Mouse (Mus musculus) heart, embryonic 12.5 days (tissue): ENCODE measurements around the gene Acaca. TPM values are rescaled to one million over a fixed set of nuclear protein-coding genes. Genes with fewer than 3 reads are reported as not detected.

Experiments used
- ATAC-seq: fragments of 200-750 bp; cut with Nextera tagmentation; 2 replicates; pipeline ENCODE4 v1.8.0; 2017; ENCODE audit warnings: moderate TSS enrichment, moderate library complexity; ENCODE audit not compliant: insufficient number of reproducible peaks, low FRiP score
- H3K27ac ChIP-seq: fragments of 300-500 bp; sonication (generic); 2 replicates; pipeline ENCODE4 v1.5.1; 2016; ENCODE audit warnings: mild to moderate bottlenecking, moderate library complexity; ENCODE audit not compliant: poor library complexity, severe bottlenecking
- H3K27me3 ChIP-seq: fragments of 300-500 bp; sonication (generic); replicated peaks from 2 replicates; pipeline ENCODE4 v1.6.1; 2016; ENCODE audit warnings: mild to moderate bottlenecking, moderate library complexity
- H3K36me3 ChIP-seq: fragments of 300-500 bp; sonication (generic); 2 replicates; pipeline ENCODE4 v1.6.1; 2016; ENCODE audit warnings: mild to moderate bottlenecking, moderate library complexity
- H3K4me1 ChIP-seq: fragments of 300-500 bp; sonication (generic); replicated peaks from 2 replicates; pipeline ENCODE4 v1.6.1; 2016; ENCODE audit warnings: mild to moderate bottlenecking
- H3K4me2 ChIP-seq: fragments of 300-500 bp; sonication (generic); 2 replicates; pipeline ENCODE4 v1.6.1; 2016; ENCODE audit warnings: mild to moderate bottlenecking, moderate library complexity
- H3K4me3 ChIP-seq: fragments of 300-500 bp; sonication (generic); 2 replicates; pipeline ENCODE4 v1.5.1; 2016; ENCODE audit warnings: mild to moderate bottlenecking
- H3K9ac ChIP-seq: fragments of 300-500 bp; sonication (generic); 2 replicates; pipeline ENCODE4 v1.6.1; 2016; ENCODE audit warnings: mild to moderate bottlenecking, moderate library complexity
- H3K9me3 ChIP-seq: fragments of 300-500 bp; sonication (generic); replicated peaks from 2 replicates; pipeline ENCODE4 v1.6.1; 2016; ENCODE audit warnings: mild to moderate bottlenecking, moderate library complexity
- WGBS: fragments of 180-500 bp; shearing (Covaris S2); methylation state at CpG from one replicate; pipeline ENCODE4 v1.1.7; 2016; 5-methylcytosine and 5-hydroxymethylcytosine counted together
- polyA plus RNA-seq: library from polyadenylated mRNA; unstranded; fragments of >200 nt; fragmentation: Nextera tagmentation; extraction: Ambion mirVana; gene quantifications from 2 replicates; pipeline ENCODE4 v1.2.1, GENCODE M21; 2016

Acaca gene
- polyA plus RNA-seq, 1 experiment from 2014 or later = 15.4 TPM

GRCm38 (mm10) chr11:84150884-84151283 lies 21.4 kb downstream of the Acaca start:
- Histone ChIP-seq H3K27ac (no peak overlapping the region), H3K4me1 (no peaks in the 10 kb centered on the region), H3K36me3 (no peaks in the 10 kb centered on the region), H3K4me3 (no peak overlapping the region), H3K4me2 (no peak overlapping the region), H3K9ac (no peak overlapping the region), H3K27me3 (no peaks in the 10 kb centered on the region), H3K9me3 (no peaks in the 10 kb centered on the region)
- no peak for ATAC-seq
- 56% methylated on average over 2 of the region's 2 CpGs for WGBS

DNA sequence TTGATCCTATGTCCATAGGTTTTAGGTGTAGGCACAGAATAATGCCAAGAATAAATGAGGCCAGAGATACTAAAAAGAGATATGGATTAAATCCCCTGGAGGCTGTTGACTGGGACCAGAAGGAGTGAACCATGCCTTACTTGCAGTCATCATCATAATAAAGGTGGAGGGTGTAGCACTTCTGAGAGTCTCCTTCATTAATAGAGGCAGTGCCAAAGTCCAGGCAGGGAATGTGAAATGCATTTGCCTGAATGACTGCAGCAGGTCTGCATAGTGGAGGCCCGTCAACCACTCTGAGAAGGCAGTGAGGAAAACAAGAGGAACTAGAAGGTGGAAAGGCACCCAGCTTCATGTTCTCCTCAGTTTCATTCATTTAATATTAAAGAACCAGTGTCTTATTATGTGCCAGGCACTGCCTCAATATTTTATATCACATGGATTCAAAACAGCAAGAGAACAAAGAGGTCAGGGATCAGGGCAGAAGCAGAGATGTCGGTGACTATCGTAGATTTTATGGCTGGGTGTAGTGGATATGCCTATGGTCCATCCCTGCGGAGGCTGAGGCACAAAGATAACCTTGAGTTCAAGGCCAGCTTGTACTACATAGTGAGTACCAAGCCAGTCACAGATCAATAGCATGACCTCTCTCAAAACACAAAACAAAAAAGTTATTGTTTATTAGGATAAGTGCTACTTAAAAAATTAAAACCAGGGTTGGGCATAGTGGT lies 27.2 kb downstream of the Acaca start:
- H3K4me3 ChIP-seq = no peak overlapping the region
- H3K9me3 ChIP-seq = no peaks in the 10 kb centered on the region
- no peaks in the 10 kb centered on the region for H3K36me3 ChIP-seq
- no peak overlapping the region for H3K9ac ChIP-seq
- no peaks in the 10 kb centered on the region for H3K4me1 ChIP-seq
- no peak overlapping the region for H3K4me2 ChIP-seq
- no peaks in the 10 kb centered on the region for H3K27me3 ChIP-seq
- 90% methylated on average over 4 of the region's 4 CpGs for WGBS
- ATAC-seq = no peak
- no peak overlapping the region for H3K27ac ChIP-seq

DNA sequence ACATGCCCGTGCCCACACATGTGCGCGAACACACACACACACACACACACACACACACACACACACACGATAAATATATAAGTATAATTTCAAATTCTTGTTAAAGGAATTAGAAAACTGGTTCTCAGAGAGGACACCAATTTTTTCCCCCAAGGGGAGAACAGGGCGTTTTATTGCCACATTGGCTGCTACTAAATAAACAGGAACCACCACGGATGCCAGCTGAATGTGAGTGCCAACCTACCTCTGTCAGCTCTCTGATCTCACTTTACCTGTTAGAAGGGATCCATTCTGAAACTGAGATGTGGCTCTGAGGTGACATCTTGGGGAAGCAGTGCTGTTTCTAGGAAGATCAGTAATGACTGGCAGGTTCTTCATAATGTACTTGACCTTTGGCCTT lies 34.7 kb downstream of the Acaca start:
- Histone ChIP-seq H3K4me2 (no peak overlapping the region), H3K4me3 (no peak overlapping the region), H3K9me3 (no peaks in the 10 kb centered on the region), H3K4me1 (no peaks in the 10 kb centered on the region), H3K27ac (no peak overlapping the region), H3K9ac (no peak overlapping the region), H3K27me3 (no peaks in the 10 kb centered on the region), H3K36me3 (no peaks in the 10 kb centered on the region)
- WGBS = 86% methylated on average over 6 of the region's 6 CpGs
- no peak for ATAC-seq

- H3K4me3 ChIP-seq = no peak overlapping the region
- H3K4me2 ChIP-seq = no peak overlapping the region
- no peaks in the 10 kb centered on the region for H3K36me3 ChIP-seq
- no peak overlapping the region for H3K27ac ChIP-seq
- H3K4me1 ChIP-seq = no peaks in the 10 kb centered on the region
- no peak for ATAC-seq
- 64% methylated on average over 4 of the region's 4 CpGs for WGBS
- no peaks in the 10 kb centered on the region for H3K27me3 ChIP-seq
- H3K9ac ChIP-seq = no peak overlapping the region
- H3K9me3 ChIP-seq = no peaks in the 10 kb centered on the region
Measured at GRCm38 (mm10) chr11:84164561-84164960, 35.1 kb downstream of the Acaca start.

DNA sequence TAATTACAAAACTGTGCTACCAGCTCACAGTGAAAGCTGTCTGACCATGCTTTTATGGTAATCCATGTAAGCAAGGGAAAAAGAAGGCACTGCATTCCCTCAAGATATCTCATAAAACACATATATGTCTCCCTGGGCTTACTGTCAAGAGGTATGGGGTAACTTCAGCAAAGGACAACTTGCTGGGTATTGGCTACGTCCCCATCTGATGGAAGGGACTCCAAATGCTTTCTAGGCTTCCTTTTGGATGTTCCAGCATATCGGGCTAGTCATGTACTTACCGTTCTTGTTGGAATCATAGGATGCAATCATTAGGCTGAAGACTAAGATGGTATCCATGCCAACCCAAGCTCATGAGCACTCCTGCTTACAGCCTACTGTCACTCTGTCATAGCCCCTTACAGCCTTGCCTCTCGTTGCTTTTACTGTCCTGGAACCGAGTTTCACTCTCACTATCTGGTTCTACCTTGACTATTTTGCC lies 37.6 kb downstream of the Acaca start, which contains the start of gene Gm11437:
Gene Gm11437, minus strand, starts transcription at position 431 of the 481 bp plus-strand sequence.
- H3K9me3 ChIP-seq = no peaks in the 10 kb centered on the region
- no peaks in the 10 kb centered on the region for H3K27me3 ChIP-seq
- H3K27ac ChIP-seq = no peak within 1 kb of the TSS
- no peaks in the 10 kb centered on the region for H3K4me1 ChIP-seq
- H3K36me3 ChIP-seq = no peaks in the 10 kb centered on the region
- WGBS = 78% methylated on average over 5 of the region's 5 CpGs
- no peak within 1 kb of the TSS for H3K4me3 ChIP-seq
- no peak within 1 kb of the TSS for H3K4me2 ChIP-seq
- H3K9ac ChIP-seq = no peak within 1 kb of the TSS
- no peak for ATAC-seq

GRCm38 (mm10) chr11:84168701-84169288 lies 39.3 kb downstream of the Acaca start:
- H3K36me3 ChIP-seq = no peaks in the 10 kb centered on the region
- H3K9me3 ChIP-seq = no peaks in the 10 kb centered on the region
- 16% methylated on average over 7 of the region's 7 CpGs for WGBS
- H3K4me1 ChIP-seq = peaks cover 7% of the 10 kb centered on the region; the same call in 1 of the 2 replicates
- no peaks in the 10 kb centered on the region for H3K27me3 ChIP-seq
- no peak for ATAC-seq
- 0 out of 2 replicates have a peak overlapping the region, but pooled peaks have one; percentile 21 for H3K4me3 ChIP-seq
- H3K4me2 ChIP-seq = peak overlapping the region; percentile 58
- H3K9ac ChIP-seq = peak overlapping the region; percentile 48; the same call in 1 of the 2 replicates
- H3K27ac ChIP-seq = no peak overlapping the region

DNA sequence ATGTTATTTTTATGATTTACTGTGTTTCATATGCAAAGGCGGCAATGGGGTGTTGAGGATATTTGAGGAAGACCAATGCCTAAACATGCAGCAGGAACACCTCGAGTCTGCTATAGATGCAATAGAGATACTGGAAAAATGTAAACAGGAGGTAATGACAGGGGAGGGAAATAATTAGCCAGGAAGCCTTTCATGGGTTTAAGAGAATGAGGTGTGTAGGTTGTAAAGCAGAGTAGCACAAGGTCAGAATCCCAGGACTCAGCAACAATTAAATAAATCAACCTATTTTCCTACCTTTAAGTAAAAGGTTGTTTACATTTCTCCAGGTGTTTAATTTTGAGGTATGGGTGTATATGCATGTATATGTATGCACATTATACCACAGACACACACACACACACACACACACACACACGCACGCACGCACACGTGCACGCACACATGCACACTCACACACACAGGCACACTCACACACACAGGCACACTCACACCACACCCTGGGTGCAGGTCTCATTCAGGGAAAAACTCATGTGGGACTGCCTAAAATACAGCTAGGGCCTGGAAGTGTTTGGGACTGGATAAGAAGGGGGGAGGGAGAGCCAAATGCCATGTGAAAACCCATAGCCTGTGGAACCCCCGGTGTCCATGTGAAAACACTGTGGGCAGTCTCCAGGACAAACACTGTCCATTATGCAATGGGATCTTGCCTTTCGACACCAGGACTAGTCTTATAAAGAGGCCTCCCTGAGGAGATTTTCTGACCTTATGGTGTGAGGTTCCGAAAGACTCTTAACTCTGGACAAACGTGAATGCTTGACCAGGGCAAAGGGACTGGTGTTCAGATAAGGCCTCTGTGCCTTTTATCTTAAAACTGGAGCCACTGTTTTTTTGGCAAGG lies 43.3 kb downstream of the Acaca start:
- 59% methylated on average over 11 of the region's 11 CpGs for WGBS
- H3K36me3 ChIP-seq = no peaks in the 10 kb centered on the region
- no peak overlapping the region for H3K27ac ChIP-seq
- no peaks in the 10 kb centered on the region for H3K9me3 ChIP-seq
- no peak for ATAC-seq
- no peaks in the 10 kb centered on the region for H3K27me3 ChIP-seq
- H3K4me2 ChIP-seq = no peak overlapping the region
- peaks cover 7% of the 10 kb centered on the region; the same call in 1 of the 2 replicates for H3K4me1 ChIP-seq
- H3K9ac ChIP-seq = no peak overlapping the region; the same call in 1 of the 2 replicates
- no peak overlapping the region for H3K4me3 ChIP-seq

DNA sequence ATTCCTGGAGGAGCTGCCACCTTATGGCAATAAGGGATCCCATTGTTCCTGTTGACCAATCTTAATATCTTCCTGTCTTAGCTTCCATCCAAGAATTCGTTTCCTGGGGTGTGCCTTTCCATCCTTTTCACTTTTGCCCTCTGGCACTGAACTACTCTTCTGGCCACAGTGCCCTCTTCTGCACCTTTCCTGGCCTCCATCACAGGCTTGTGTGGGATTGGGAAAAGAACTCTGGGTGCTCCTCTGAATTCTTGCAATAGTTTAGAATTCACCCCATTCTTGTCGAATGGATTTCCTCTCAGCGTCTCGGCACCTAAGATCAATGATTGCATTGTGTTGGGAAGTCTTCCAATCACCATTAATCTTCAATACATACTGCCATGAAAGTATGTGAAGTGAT lies 49.1 kb downstream of the Acaca start:
- Histone ChIP-seq H3K9me3 (no peaks in the 10 kb centered on the region), H3K4me1 (peaks cover 14% of the 10 kb centered on the region), H3K27me3 (no peaks in the 10 kb centered on the region), H3K4me3 (peak overlapping the region; percentile 78; the same call in 1 of the 2 replicates), H3K27ac (no peak overlapping the region; the same call in 1 of the 2 replicates), H3K4me2 (peak overlapping the region; percentile 81), H3K36me3 (no peaks in the 10 kb centered on the region), H3K9ac (peak overlapping the region; percentile 74)
- no peak for ATAC-seq
- 38% methylated on average over 4 of the region's 4 CpGs for WGBS

DNA sequence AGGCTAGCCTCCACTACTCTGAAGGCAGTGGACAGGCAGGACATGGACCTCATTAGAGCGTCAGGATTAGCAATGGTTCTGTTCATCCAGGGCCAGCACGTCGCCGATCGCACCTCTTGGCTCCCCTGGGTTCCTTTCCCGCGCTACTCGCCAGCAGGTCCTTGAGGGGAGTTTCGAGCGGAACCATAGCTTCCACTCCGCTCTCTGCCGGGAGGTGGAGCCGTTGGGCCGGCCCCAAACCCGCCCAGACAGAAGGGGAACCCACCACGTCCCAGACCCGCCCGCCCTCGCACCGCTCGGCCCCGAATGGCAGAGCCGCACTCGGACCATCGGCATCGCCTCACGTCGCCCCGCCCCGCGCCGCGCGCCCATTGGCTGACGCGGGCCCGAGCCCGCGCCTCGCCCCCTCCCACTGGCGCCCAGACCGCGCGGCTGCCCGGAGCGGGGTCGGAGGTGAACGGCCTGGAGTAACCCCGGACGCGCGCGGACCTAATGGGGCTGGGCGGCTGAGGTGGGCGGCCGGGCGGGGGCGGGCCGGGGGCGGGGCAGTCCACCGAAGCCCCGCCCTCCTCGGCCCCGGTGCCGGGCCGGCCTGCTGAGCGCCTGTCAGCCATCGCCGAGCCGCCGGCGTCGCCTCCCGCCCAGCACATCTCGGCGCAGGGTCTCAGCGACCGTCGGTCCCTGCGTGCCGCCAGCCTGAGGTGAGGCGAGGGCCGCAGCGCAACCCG lies 49.9 kb downstream of the Acaca start:
- peak overlapping the region; percentile 85 for H3K27ac ChIP-seq
- peaks cover 14% of the 10 kb centered on the region for H3K4me1 ChIP-seq
- 1% methylated on average over 70 of the region's 85 CpGs for WGBS
- peak overlapping the region; percentile 78 for H3K4me3 ChIP-seq
- no peaks in the 10 kb centered on the region for H3K27me3 ChIP-seq
- no peaks in the 10 kb centered on the region for H3K36me3 ChIP-seq
- peak overlapping the region; percentile 81 for H3K4me2 ChIP-seq
- peak overlapping the region; percentile 79 for H3K9ac ChIP-seq
- H3K9me3 ChIP-seq = no peaks in the 10 kb centered on the region
- peak; percentile 98 for ATAC-seq

DNA sequence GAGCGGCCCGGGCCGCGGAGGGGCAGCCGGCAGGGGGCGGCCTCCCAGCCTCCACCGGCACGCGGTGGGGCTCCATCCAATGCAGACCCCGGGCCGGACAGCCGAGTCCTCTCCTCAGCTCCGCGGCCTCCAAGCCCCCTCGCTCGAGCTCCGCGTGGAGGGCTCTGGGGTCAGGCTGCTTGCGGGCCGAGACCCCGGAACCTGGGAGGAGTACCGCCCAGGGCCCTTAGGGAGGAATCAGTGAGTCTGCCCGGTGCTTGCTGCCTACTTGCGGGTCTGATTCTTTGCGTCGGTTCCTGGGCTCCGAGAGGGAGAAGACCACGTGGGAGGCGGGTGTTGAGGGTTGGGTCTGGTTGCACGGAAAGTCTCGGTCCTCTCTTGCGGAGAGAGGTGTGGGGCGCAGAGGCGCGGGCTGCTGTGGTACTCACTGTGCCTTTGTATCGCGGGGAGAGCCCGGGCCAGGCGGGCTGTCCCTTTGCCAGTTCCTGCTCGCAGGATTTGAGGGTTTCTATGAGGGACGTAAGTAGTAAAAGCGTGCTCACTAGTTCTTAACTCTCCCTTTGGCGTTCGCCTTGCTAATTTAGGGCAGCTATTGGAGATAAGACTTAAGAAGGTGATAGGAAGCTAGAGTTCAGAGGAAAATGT lies 50.6 kb downstream of the Acaca start:
- under 1% methylated on average over 43 of the region's 44 CpGs for WGBS

More for the DNA sequence above, 50.6 kb downstream of the Acaca start:
- Histone ChIP-seq H3K27ac (peak overlapping the region; percentile 85), H3K4me3 (peak overlapping the region; percentile 78), H3K4me2 (peak overlapping the region; percentile 81), H3K4me1 (peaks cover 14% of the 10 kb centered on the region), H3K9ac (peak overlapping the region; percentile 79), H3K27me3 (no peaks in the 10 kb centered on the region), H3K9me3 (no peaks in the 10 kb centered on the region), H3K36me3 (no peaks in the 10 kb centered on the region)
- peak; percentile 28 for ATAC-seq
